ENCODE assay signal across 29 mouse cellular contexts in genomic region chr15:102163900-102164693, GRCm38 (mm10). TPM values are rescaled to one million over a fixed set of nuclear protein-coding genes. Genes with fewer than 3 reads are reported as not detected.
DNase-seq lines count a peak whose midpoint lies in the region; ATAC-seq and TF ChIP-seq lines count a peak whose summit lies in the region.
"Had no signal": no experiment of that assay in that cellular context is flagged by ENCODE, and none has a peak within 500 bp of the region (broad histone marks: within the 10 kb centered on the region; RNA-seq: fewer than 3 reads in every experiment).

No protein-coding gene starts in this region.

- no peaks in the 10 kb centered on the region for H3K9me3 ChIP-seq in intestine, postnatal 0 days (ENCODE audit: control insufficient read depth)
- H3K9me3 ChIP-seq in intestine, embryonic 16.5 days (ENCODE audit: control insufficient read depth, low read length) = no peaks in the 10 kb centered on the region
- H3K9me3 ChIP-seq in megakaryocyte, embryonic 14.5 days = no peaks in the 10 kb centered on the region
- no peaks in the 10 kb centered on the region for H3K9me3 ChIP-seq in MEL (replicated peaks; ENCODE audit: insufficient read depth, low read length)
- no peaks in the 10 kb centered on the region for H3K9me3 ChIP-seq in stomach, postnatal 0 days (ENCODE audit: control insufficient read depth, low read length)
- H3K9me3 ChIP-seq: heart, embryonic 10.5 days; heart, embryonic 15.5 days; intestine, embryonic 15.5 days; limb, embryonic 13.5 days; liver, embryonic 13.5 days; midbrain, embryonic 12.5 days had no signal

- ATAC-seq in intestine, postnatal 0 days = no peak
- no peak for ATAC-seq in intestine, embryonic 16.5 days
- no peak for ATAC-seq in megakaryocyte, adult 5-6 weeks (ENCODE audit: poor library complexity, severe bottlenecking)
- no peak for ATAC-seq in stomach, postnatal 0 days (ENCODE audit: low FRiP score, low TSS enrichment)
- ATAC-seq: hindbrain, embryonic 16.5 days; intestine, embryonic 15.5 days had no signal

- H3K9ac ChIP-seq in intestine, postnatal 0 days (ENCODE audit: low read depth, low read length) = no peak overlapping the region
- no peak overlapping the region for H3K9ac ChIP-seq in intestine, embryonic 16.5 days (ENCODE audit: low read depth, low read length)
- no peak overlapping the region for H3K9ac ChIP-seq in MEL (ENCODE audit: control insufficient read depth, low read depth, low read length, poor library complexity, severe bottlenecking)
- no peak overlapping the region for H3K9ac ChIP-seq in stomach, postnatal 0 days (ENCODE audit: low read length)
- H3K9ac ChIP-seq: heart, embryonic 15.5 days; intestine, embryonic 15.5 days; limb, embryonic 13.5 days; liver, embryonic 13.5 days; lung, embryonic 14.5 days; midbrain, embryonic 12.5 days had no signal

- TF ChIP-seq RAD21 in MEL (IDR thresholded peaks at IDR 0.05; ENCODE audit: low read depth, low read length) = no peak

- 57% methylated on average over 3 of the region's 3 CpGs for WGBS in intestine, postnatal 0 days
- WGBS in intestine, embryonic 16.5 days = 62% methylated on average over 3 of the region's 3 CpGs
- 51% methylated on average over 3 of the region's 3 CpGs for WGBS in stomach, postnatal 0 days
- WGBS in cerebellum, adult 2 months = 45% methylated on average over 3 of the region's 3 CpGs

- H3K4me1 ChIP-seq in intestine, postnatal 0 days (replicated peaks; ENCODE audit: control insufficient read depth, insufficient read depth, low read length) = no peaks in the 10 kb centered on the region
- H3K4me1 ChIP-seq in intestine, embryonic 16.5 days (ENCODE audit: control insufficient read depth, insufficient read depth, low read length) = peaks cover 4% of the 10 kb centered on the region; the same call in 1 of the 2 replicates
- H3K4me1 ChIP-seq in megakaryocyte, embryonic 14.5 days = peaks cover 43% of the 10 kb centered on the region
- H3K4me1 ChIP-seq in MEL (ENCODE audit: control insufficient read depth in 1 of 2, insufficient read depth in 2 of 2, low read length in 2 of 2) = peaks cover 0 to 5% of the 10 kb centered on the region in 2 experiments; a peak in 2 of 4 replicates
- H3K4me1 ChIP-seq in stomach, postnatal 0 days (replicated peaks; ENCODE audit: control insufficient read depth, insufficient read depth) = no peaks in the 10 kb centered on the region; the same call in 1 of the 2 replicates
- H3K4me1 ChIP-seq in cerebellum, adult 2 months (ENCODE audit: control insufficient read depth, insufficient read depth, low read length) = no peaks in the 10 kb centered on the region
- H3K4me1 ChIP-seq: liver, embryonic 13.5 days; midbrain, embryonic 12.5 days had no signal

- no peaks in the 10 kb centered on the region for H3K79me2 ChIP-seq in MEL (ENCODE audit: control insufficient read depth, insufficient read depth, low read length, poor library complexity)

- no peak; a peak in 1 of 4 replicates for TF ChIP-seq POLR2A in MEL (IDR thresholded peaks at IDR 0.05; ENCODE audit: control insufficient read depth in 1 of 2, insufficient read depth in 1 of 2, low read depth in 1 of 2, low read length in 2 of 2, poor library complexity in 1 of 2)
- no peak for TF ChIP-seq POLR2A in cerebellum, adult 2 months (IDR thresholded peaks at IDR 0.05; ENCODE audit: borderline replicate concordance, insufficient read depth, low read length)

- peak; percentile 41 for TF ChIP-seq CTCF in intestine, postnatal 0 days (IDR thresholded peaks at IDR 0.05; ENCODE audit: low read depth)
- TF ChIP-seq CTCF in MEL (IDR thresholded peaks at IDR 0.05 in 2 of 3, conservative IDR thresholded peaks at IDR 0.05 in 1 of 3; ENCODE audit: control insufficient read depth in 1 of 3, insufficient read depth in 1 of 3, low read depth in 2 of 3, low read length in 3 of 3, poor library complexity in 1 of 3, severe bottlenecking in 1 of 3) = peak; percentile 41 to 52 (median 49)
- TF ChIP-seq CTCF in stomach, postnatal 0 days (IDR thresholded peaks at IDR 0.05; ENCODE audit: low read depth) = peak; percentile 40
- no peak for TF ChIP-seq CTCF in cerebellum, adult 2 months (IDR thresholded peaks at IDR 0.05; ENCODE audit: borderline replicate concordance, insufficient read depth, low read depth, low read length)

- DNase-seq in MEL (ENCODE audit: low read depth, low spot score) = peak; percentile 48
- no peak for DNase-seq in stomach, postnatal 0 days (ENCODE audit: low spot score)
- no peak for DNase-seq in cerebellum, adult 2 months
- DNase-seq: adrenal gland, postnatal 36 days; cerebellum, adult 18-20 months; cerebellum, postnatal 14 days; gastrocnemius, postnatal 25 days; heart, adult 11 months; kidney, postnatal 25 days; liver, embryonic 13.5 days; lung, embryonic 14.5 days; lung, postnatal 14 days; right cerebral cortex, adult 18-20 months; spleen, adult 18-20 months; thymus, adult 18-20 months; thymus, postnatal 4 days had no signal

- TF ChIP-seq EP300 in MEL (IDR thresholded peaks at IDR 0.05; ENCODE audit: low read depth in 1 of 2, low read length in 2 of 2) = 0 out of 4 replicates have a peak, but pooled peaks of 1 of the 2 experiments have one; percentile 10
- no peak for TF ChIP-seq EP300 in stomach, postnatal 0 days (optimal IDR thresholded peaks at IDR 0.05)

- H3K27me3 ChIP-seq in intestine, postnatal 0 days (replicated peaks; ENCODE audit: control insufficient read depth, insufficient read depth, low read length) = no peaks in the 10 kb centered on the region
- no peaks in the 10 kb centered on the region for H3K27me3 ChIP-seq in intestine, embryonic 16.5 days (replicated peaks; ENCODE audit: control insufficient read depth, insufficient read depth, low read length)
- peaks cover 11% of the 10 kb centered on the region for H3K27me3 ChIP-seq in megakaryocyte, embryonic 14.5 days (replicated peaks)
- no peaks in the 10 kb centered on the region for H3K27me3 ChIP-seq in MEL (ENCODE audit: control insufficient read depth in 1 of 2, insufficient read depth in 2 of 2, low read length in 2 of 2)
- no peaks in the 10 kb centered on the region for H3K27me3 ChIP-seq in stomach, postnatal 0 days (ENCODE audit: control insufficient read depth, insufficient read depth, low read length)
- H3K27me3 ChIP-seq in cerebellum, adult 2 months (ENCODE audit: control insufficient read depth, insufficient read depth, low read length) = no peaks in the 10 kb centered on the region
- H3K27me3 ChIP-seq: heart, embryonic 15.5 days; intestine, embryonic 15.5 days; limb, embryonic 13.5 days; liver, embryonic 13.5 days; midbrain, embryonic 12.5 days had no signal

- H3K4me3 ChIP-seq in intestine, postnatal 0 days (ENCODE audit: low read depth, low read length) = no peak overlapping the region
- no peak overlapping the region for H3K4me3 ChIP-seq in intestine, embryonic 16.5 days (ENCODE audit: low read length)
- peak overlapping the region; percentile 54 for H3K4me3 ChIP-seq in megakaryocyte, embryonic 14.5 days (replicated peaks)
- H3K4me3 ChIP-seq in MEL (ENCODE audit: control insufficient read depth in 1 of 2, insufficient read depth in 1 of 2, low read depth in 2 of 2, low read length in 2 of 2) = no peak overlapping the region
- H3K4me3 ChIP-seq in stomach, postnatal 0 days (ENCODE audit: low read depth, low read length) = no peak overlapping the region
- H3K4me3 ChIP-seq in cerebellum, adult 2 months (replicated peaks; ENCODE audit: insufficient read depth, low read depth, low read length) = no peak overlapping the region
- H3K4me3 ChIP-seq: erythroblast, embryonic 14.5 days; heart, embryonic 10.5 days; heart, embryonic 15.5 days; intestine, embryonic 15.5 days; limb, embryonic 13.5 days; liver, embryonic 13.5 days; midbrain, embryonic 12.5 days had no signal

- peaks cover 3% of the 10 kb centered on the region; the same call in 1 of the 2 replicates for H3K36me3 ChIP-seq in intestine, postnatal 0 days (ENCODE audit: control insufficient read depth, insufficient read depth)
- H3K36me3 ChIP-seq in intestine, embryonic 16.5 days (ENCODE audit: control insufficient read depth, insufficient read depth, low read length) = no peaks in the 10 kb centered on the region
- peaks cover 30% of the 10 kb centered on the region for H3K36me3 ChIP-seq in megakaryocyte, embryonic 14.5 days (replicated peaks; ENCODE audit: low read length)
- peaks cover 0 to 3% of the 10 kb centered on the region in 2 experiments; a peak in 2 of 4 replicates for H3K36me3 ChIP-seq in MEL (ENCODE audit: control insufficient read depth in 1 of 2, insufficient read depth in 2 of 2, low read length in 2 of 2)
- H3K36me3 ChIP-seq in stomach, postnatal 0 days (ENCODE audit: control insufficient read depth, insufficient read depth, low read length) = no peaks in the 10 kb centered on the region
- H3K36me3 ChIP-seq: heart, embryonic 10.5 days; heart, embryonic 15.5 days; intestine, embryonic 15.5 days; limb, embryonic 13.5 days; midbrain, embryonic 12.5 days had no signal

- no peak overlapping the region for H3K27ac ChIP-seq in intestine, postnatal 0 days (ENCODE audit: low read depth, low read length)
- no peak overlapping the region for H3K27ac ChIP-seq in intestine, embryonic 16.5 days (ENCODE audit: low read length)
- no peak overlapping the region for H3K27ac ChIP-seq in MEL (ENCODE audit: control insufficient read depth, low read depth, low read length)
- no peak overlapping the region for H3K27ac ChIP-seq in stomach, postnatal 0 days (replicated peaks)
- H3K27ac ChIP-seq in cerebellum, adult 2 months (ENCODE audit: insufficient read depth, low read length) = no peak overlapping the region
- H3K27ac ChIP-seq: heart, embryonic 10.5 days; heart, embryonic 15.5 days; intestine, embryonic 15.5 days; limb, embryonic 13.5 days; liver, embryonic 13.5 days; midbrain, embryonic 12.5 days had no signal

- no peak overlapping the region for H3K4me2 ChIP-seq in intestine, postnatal 0 days (replicated peaks; ENCODE audit: low read depth)
- H3K4me2 ChIP-seq in intestine, embryonic 16.5 days (ENCODE audit: low read depth, low read length) = no peak overlapping the region
- no peak overlapping the region for H3K4me2 ChIP-seq in stomach, postnatal 0 days (replicated peaks; ENCODE audit: low read depth)
- H3K4me2 ChIP-seq: heart, embryonic 15.5 days; intestine, embryonic 15.5 days; limb, embryonic 13.5 days; liver, embryonic 13.5 days; lung, embryonic 14.5 days; midbrain, embryonic 12.5 days had no signal

RNA-seq across cellular contexts. Expression of gene Soat2, which starts 13.8 kb away (rescaled TPM):
- 52.7 and 56.7 TPM in 2 replicates for polyA plus RNA-seq in intestine, postnatal 0 days (2015; fragmentation: Nextera tagmentation; extraction: Ambion mirVana)
- polyA plus RNA-seq in intestine, embryonic 16.5 days (2015; fragmentation: Nextera tagmentation; extraction: Ambion mirVana) = 25.0 and 31.2 TPM in 2 replicates
- 0.76 and 3.6 TPM in 2 replicates for polyA plus RNA-seq in megakaryocyte, embryonic 14.5 days (2012; ENCODE audit: insufficient read depth, low replicate concordance)
- 0.78 and 0.82 TPM in 2 replicates for total RNA-seq in megakaryocyte, adult 5-6 weeks (2015)
- 0.89 and 1.1 TPM in 2 replicates for total RNA-seq in megakaryocyte, adult 5-6 weeks (2017)
- total RNA-seq in MEL (2012; rRNA removed) = 20.0 and 31.0 TPM in 2 replicates
- 10 to 100 TPM in 1 of 2 experiments, not detected in 1; 44.8 TPM for polyA plus RNA-seq in MEL (2012; ENCODE audit: insufficient read depth in 1 of 2, insufficient read length in 2 of 2, low read depth in 1 of 2, low replicate concordance in 2 of 2, missing spikeins in 1 of 2)
- polyA plus RNA-seq in stomach, postnatal 0 days (2015; fragmentation: Nextera tagmentation; extraction: Ambion mirVana) = 5.9 and 6.0 TPM in 2 replicates
- 0.08 TPM in 1 of 2 replicates, not detected in the other for polyA plus RNA-seq in cerebellum, adult 2 months (2012; rRNA removed)
- total RNA-seq: layer of hippocampus, postnatal 25 days had no signal
- polyA plus RNA-seq: forebrain, embryonic 11.5 days; hindbrain, embryonic 16.5 days had no signal

RNA-seq across cellular contexts. Expression of gene Igfbp6, which starts 19.9 kb away (rescaled TPM):
- 27.8 and 29.1 TPM in 2 replicates for polyA plus RNA-seq in intestine, postnatal 0 days (2015; fragmentation: Nextera tagmentation; extraction: Ambion mirVana)
- polyA plus RNA-seq in intestine, embryonic 16.5 days (2015; fragmentation: Nextera tagmentation; extraction: Ambion mirVana) = 11.8 and 11.9 TPM in 2 replicates
- polyA plus RNA-seq in megakaryocyte, embryonic 14.5 days (2012; ENCODE audit: insufficient read depth, low replicate concordance) = 1.2 TPM in 1 of 2 replicates, not detected in the other
- 1.3 TPM in 1 of 2 replicates, not detected in the other for total RNA-seq in megakaryocyte, adult 5-6 weeks (2015)
- not detected in 2 replicates for total RNA-seq in megakaryocyte, adult 5-6 weeks (2017)
- 0.65 and 1.1 TPM in 2 replicates for total RNA-seq in MEL (2012; rRNA removed)
- polyA plus RNA-seq in MEL (2012; ENCODE audit: insufficient read depth in 1 of 2, insufficient read length in 2 of 2, low read depth in 1 of 2, low replicate concordance in 2 of 2, missing spikeins in 1 of 2) = 1 to 10 TPM in 1 of 2 experiments, not detected in 1; 1.8 TPM
- 30.6 and 39.5 TPM in 2 replicates for polyA plus RNA-seq in stomach, postnatal 0 days (2015; fragmentation: Nextera tagmentation; extraction: Ambion mirVana)
- 15.0 and 18.7 TPM in 2 replicates for polyA plus RNA-seq in cerebellum, adult 2 months (2012; rRNA removed)
- polyA plus RNA-seq: forebrain, embryonic 11.5 days had no signal

RNA-seq across cellular contexts. Expression of gene Spryd3, which starts 28.1 kb away (rescaled TPM):
- polyA plus RNA-seq in intestine, postnatal 0 days (2015; fragmentation: Nextera tagmentation; extraction: Ambion mirVana) = 26.3 and 26.7 TPM in 2 replicates
- polyA plus RNA-seq in intestine, embryonic 16.5 days (2015; fragmentation: Nextera tagmentation; extraction: Ambion mirVana) = 27.5 and 28.0 TPM in 2 replicates
- polyA plus RNA-seq in megakaryocyte, embryonic 14.5 days (2012; ENCODE audit: insufficient read depth, low replicate concordance) = 9.5 and 25.9 TPM in 2 replicates
- total RNA-seq in megakaryocyte, adult 5-6 weeks (2015) = 6.1 and 7.5 TPM in 2 replicates
- 20.6 and 22.6 TPM in 2 replicates for total RNA-seq in megakaryocyte, adult 5-6 weeks (2017)
- total RNA-seq in MEL (2012; rRNA removed) = 26.5 and 29.3 TPM in 2 replicates
- 10 to 100 TPM in 1 of 2 experiments, not detected in 1; 35.4 TPM for polyA plus RNA-seq in MEL (2012; ENCODE audit: insufficient read depth in 1 of 2, insufficient read length in 2 of 2, low read depth in 1 of 2, low replicate concordance in 2 of 2, missing spikeins in 1 of 2)
- polyA plus RNA-seq in stomach, postnatal 0 days (2015; fragmentation: Nextera tagmentation; extraction: Ambion mirVana) = 28.5 and 29.0 TPM in 2 replicates
- polyA plus RNA-seq in cerebellum, adult 2 months (2012; rRNA removed) = 159 and 161 TPM in 2 replicates

RNA-seq across cellular contexts. Expression of gene Zfp740, which starts 39.0 kb away (rescaled TPM):
- polyA plus RNA-seq in intestine, postnatal 0 days (2015; fragmentation: Nextera tagmentation; extraction: Ambion mirVana) = 14.1 and 16.0 TPM in 2 replicates
- 33.6 and 35.3 TPM in 2 replicates for polyA plus RNA-seq in intestine, embryonic 16.5 days (2015; fragmentation: Nextera tagmentation; extraction: Ambion mirVana)
- polyA plus RNA-seq in megakaryocyte, embryonic 14.5 days (2012; ENCODE audit: insufficient read depth, low replicate concordance) = 2.5 and 3.8 TPM in 2 replicates
- total RNA-seq in megakaryocyte, adult 5-6 weeks (2015) = 27.7 and 38.0 TPM in 2 replicates
- 39.9 and 48.4 TPM in 2 replicates for total RNA-seq in megakaryocyte, adult 5-6 weeks (2017)
- 39.9 and 40.5 TPM in 2 replicates for total RNA-seq in MEL (2012; rRNA removed)
- polyA plus RNA-seq in MEL (2012; ENCODE audit: insufficient read depth in 1 of 2, insufficient read length in 2 of 2, low read depth in 1 of 2, low replicate concordance in 2 of 2, missing spikeins in 1 of 2) = 10 to 100 TPM in 1 of 2 experiments, not detected in 1; 50.1 TPM
- polyA plus RNA-seq in stomach, postnatal 0 days (2015; fragmentation: Nextera tagmentation; extraction: Ambion mirVana) = 19.9 and 20.2 TPM in 2 replicates
- 79.3 and 81.7 TPM in 2 replicates for polyA plus RNA-seq in cerebellum, adult 2 months (2012; rRNA removed)

RNA-seq across cellular contexts. Expression of gene Csad, which starts 40.4 kb away (rescaled TPM):
- polyA plus RNA-seq in intestine, postnatal 0 days (2015; fragmentation: Nextera tagmentation; extraction: Ambion mirVana) = 22.8 and 26.8 TPM in 2 replicates
- polyA plus RNA-seq in intestine, embryonic 16.5 days (2015; fragmentation: Nextera tagmentation; extraction: Ambion mirVana) = 33.2 and 38.4 TPM in 2 replicates
- polyA plus RNA-seq in megakaryocyte, embryonic 14.5 days (2012; ENCODE audit: insufficient read depth, low replicate concordance) = 13.8 and 14.5 TPM in 2 replicates
- total RNA-seq in megakaryocyte, adult 5-6 weeks (2015) = 5.6 and 9.3 TPM in 2 replicates
- total RNA-seq in megakaryocyte, adult 5-6 weeks (2017) = 8.6 and 15.4 TPM in 2 replicates
- total RNA-seq in MEL (2012; rRNA removed) = 4.1 and 5.3 TPM in 2 replicates
- polyA plus RNA-seq in MEL (2012; ENCODE audit: insufficient read depth in 1 of 2, insufficient read length in 2 of 2, low read depth in 1 of 2, low replicate concordance in 2 of 2, missing spikeins in 1 of 2) = 10 to 100 TPM in 1 of 2 experiments, not detected in 1; 10.5 TPM
- polyA plus RNA-seq in stomach, postnatal 0 days (2015; fragmentation: Nextera tagmentation; extraction: Ambion mirVana) = 32.1 and 39.4 TPM in 2 replicates
- polyA plus RNA-seq in cerebellum, adult 2 months (2012; rRNA removed) = 53.0 and 60.3 TPM in 2 replicates
